Mouse (Mus musculus) forebrain, embryonic 11.5 days (tissue): ENCODE measurements at regions not wholly inside any gene's neighbourhood (a gene's known extent, or its start where the extent isn't known, plus 50 kb on each side); places are given as distances from the start of the nearest gene placed in this dataset.

Experiments
- ATAC-seq: fragments of 200-750 bp; cut with Nextera tagmentation; replicated peaks from 2 replicates; pipeline ENCODE4 v1.8.0; 2017; ENCODE audit warnings: moderate TSS enrichment; ENCODE audit not compliant: low FRiP score
- DNase-seq: peaks from one replicate; pipeline ENCODE4 v3.0.0-alpha.2; 2017; ENCODE audit warnings: low spot score
- H3K27ac ChIP-seq: fragments of 300-500 bp; sonication (generic); 2 replicates; pipeline ENCODE4 v1.5.1; 2014; ENCODE audit warnings: low read depth, low read length
- H3K27me3 ChIP-seq: fragments of 300-500 bp; sonication (generic); 2 replicates; pipeline ENCODE4 v1.6.1; 2014; ENCODE audit warnings: mild to moderate bottlenecking, low read length, mixed read lengths; ENCODE audit not compliant: control insufficient read depth, insufficient read depth
- H3K36me3 ChIP-seq: fragments of 300-500 bp; sonication (generic); 2 replicates; pipeline ENCODE4 v1.6.1; 2014; ENCODE audit warnings: mild to moderate bottlenecking, low read length, moderate library complexity, mixed read lengths; ENCODE audit not compliant: control insufficient read depth, insufficient read depth
- H3K4me1 ChIP-seq: fragments of 300-500 bp; sonication (generic); replicated peaks from 2 replicates; pipeline ENCODE4 v1.6.1; 2014; ENCODE audit warnings: low read length, mixed read lengths; ENCODE audit not compliant: control insufficient read depth, insufficient read depth
- H3K4me2 ChIP-seq: fragments of 300-500 bp; sonication (generic); 2 replicates; pipeline ENCODE4 v1.6.1; 2014; ENCODE audit warnings: low read depth, mild to moderate bottlenecking, low read length, moderate library complexity, mixed read lengths; ENCODE audit not compliant: severe bottlenecking
- H3K4me3 ChIP-seq: fragments of 300-500 bp; sonication (generic); 2 replicates; pipeline ENCODE4 v1.5.1; 2014; ENCODE audit warnings: low read depth, low read length
- H3K9ac ChIP-seq: fragments of 300-500 bp; sonication (generic); 2 replicates; pipeline ENCODE4 v1.6.1; 2014; ENCODE audit warnings: low read length
- H3K9me3 ChIP-seq: fragments of 300-500 bp; sonication (generic); 2 replicates; pipeline ENCODE4 v1.6.1; 2016; ENCODE audit warnings: low read length, mixed read lengths; ENCODE audit not compliant: control insufficient read depth
- WGBS: fragments of 180-500 bp; shearing (Covaris S2); extraction: QIAGEN DNeasy Blood & Tissue Kit; methylation state at CpG from one replicate; pipeline ENCODE4 v1.1.7; 2014; 5-methylcytosine and 5-hydroxymethylcytosine counted together

DNA sequence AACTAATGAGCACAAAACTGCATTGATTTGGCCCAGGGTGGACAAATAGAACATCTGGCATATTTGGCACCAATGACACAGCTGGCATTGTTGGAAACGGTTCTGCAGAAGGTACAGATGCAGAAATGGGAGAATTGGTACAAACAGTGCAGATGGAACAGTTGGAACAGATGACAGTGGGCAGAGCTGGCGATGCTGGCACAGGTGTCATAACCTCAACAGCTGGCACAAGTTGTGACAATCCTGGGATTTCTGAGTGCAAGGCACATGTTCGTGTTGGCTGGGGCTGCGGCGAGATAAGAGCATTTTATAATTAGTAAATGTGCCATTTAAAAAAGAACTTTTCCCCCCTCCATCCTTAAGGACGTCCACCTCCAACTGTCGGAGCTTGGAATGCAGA lies 77.8 kb upstream of the Zbtb18 start:
- Histone ChIP-seq H3K4me3 (no peak overlapping the region), H3K9ac (no peak overlapping the region), H3K27me3 (no peaks in the 10 kb centered on the region), H3K36me3 (no peaks in the 10 kb centered on the region), H3K9me3 (no peaks in the 10 kb centered on the region), H3K4me1 (no peaks in the 10 kb centered on the region), H3K27ac (no peak overlapping the region), H3K4me2 (no peak overlapping the region)
- DNase-seq (no peak), ATAC-seq (no peak)
- 88% methylated on average over 7 of the region's 7 CpGs for WGBS

DNA sequence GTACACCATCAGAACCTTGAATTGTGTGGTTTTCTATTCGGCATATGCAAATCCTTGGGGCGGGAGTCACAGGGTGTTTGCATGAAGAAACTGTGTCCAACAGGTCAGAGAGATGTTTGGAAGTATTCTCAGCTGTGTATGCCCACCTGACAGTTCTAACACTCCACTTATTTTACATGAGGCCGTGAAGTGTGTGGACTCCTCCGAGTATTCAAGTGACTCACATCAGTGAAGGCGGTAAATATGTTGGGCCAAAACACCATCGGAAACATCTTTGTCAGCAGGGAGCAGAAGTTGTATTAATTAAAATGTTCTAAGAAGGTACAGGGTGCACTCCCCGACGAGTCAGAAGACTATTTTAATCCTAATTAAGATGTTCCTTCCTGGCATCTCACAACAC lies 79.8 kb upstream of the Zbtb18 start:
- Histone ChIP-seq H3K27ac (no peak overlapping the region), H3K4me2 (no peak overlapping the region), H3K27me3 (no peaks in the 10 kb centered on the region), H3K4me3 (no peak overlapping the region), H3K4me1 (no peaks in the 10 kb centered on the region), H3K9ac (no peak overlapping the region), H3K9me3 (no peaks in the 10 kb centered on the region), H3K36me3 (no peaks in the 10 kb centered on the region)
- no peak for DNase-seq
- no peak for ATAC-seq
- 90% methylated on average over 8 of the region's 8 CpGs for WGBS

DNA sequence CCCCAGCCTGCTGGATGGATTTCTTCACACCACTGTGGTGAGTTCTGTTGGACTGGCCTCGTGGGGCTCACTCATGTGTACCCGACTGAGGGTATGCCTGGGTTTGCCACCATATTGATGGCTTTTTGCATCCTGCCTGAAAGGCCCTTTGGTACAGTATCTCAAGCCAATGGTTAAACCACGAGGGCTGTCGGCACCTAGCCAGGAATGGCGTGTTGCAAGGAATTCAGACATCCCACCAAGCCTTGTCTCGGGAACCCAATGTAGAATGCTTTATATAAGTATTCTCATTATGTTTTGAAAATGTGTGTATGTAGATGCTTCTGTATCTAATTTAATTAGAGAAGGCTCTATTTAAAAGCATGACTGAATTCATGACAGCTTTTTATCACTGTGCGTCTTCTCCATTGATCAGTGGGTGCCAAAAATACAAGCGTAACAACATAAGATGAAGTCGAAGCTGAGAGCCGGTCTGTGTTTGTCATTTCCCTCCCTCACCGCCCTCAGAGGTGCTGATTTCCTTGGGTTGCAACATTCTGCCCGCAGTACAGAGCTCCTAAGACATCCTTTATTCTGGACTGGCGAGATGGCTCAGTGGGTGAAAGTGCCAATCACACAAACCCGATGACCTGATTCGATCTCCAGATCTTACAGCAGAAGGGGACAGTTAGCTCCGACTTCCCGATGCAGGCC lies 90.5 kb upstream of the Akt3 start:
- 94% methylated on average over 17 of the region's 17 CpGs for WGBS
- Histone ChIP-seq H3K27ac (no peak overlapping the region), H3K27me3 (no peaks in the 10 kb centered on the region), H3K4me2 (no peak overlapping the region), H3K36me3 (no peaks in the 10 kb centered on the region), H3K4me3 (no peak overlapping the region), H3K4me1 (no peaks in the 10 kb centered on the region; the same call in 1 of the 2 replicates), H3K9ac (no peak overlapping the region), H3K9me3 (no peaks in the 10 kb centered on the region)
- no peak for DNase-seq
- no peak for ATAC-seq

DNA sequence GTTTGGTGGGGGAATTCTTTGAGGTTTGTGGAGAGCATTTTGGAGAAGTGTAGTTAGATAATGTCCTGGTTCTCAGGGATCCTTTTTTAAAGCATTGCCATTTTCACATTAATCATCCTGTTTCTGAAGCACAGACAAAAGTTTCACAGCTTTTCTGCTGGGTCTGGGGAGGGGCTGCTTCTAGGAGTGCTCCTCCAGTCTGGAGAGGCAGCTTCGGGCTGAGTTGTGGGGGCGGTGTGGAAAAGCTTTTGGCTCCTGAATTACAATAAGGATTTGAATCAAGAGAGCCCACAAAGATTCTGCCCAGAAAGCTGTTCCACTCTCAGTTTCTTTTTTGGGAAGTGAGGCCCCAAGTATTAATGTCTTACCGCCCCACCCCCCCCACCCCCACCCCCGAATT lies 89.2 kb upstream of the Akt3 start:
- no peaks in the 10 kb centered on the region; the same call in 1 of the 2 replicates for H3K4me1 ChIP-seq
- no peak overlapping the region for H3K9ac ChIP-seq
- no peaks in the 10 kb centered on the region for H3K9me3 ChIP-seq
- H3K27ac ChIP-seq, result no peak overlapping the region
- no peak overlapping the region for H3K4me2 ChIP-seq
- no peak for ATAC-seq
- DNase-seq, result no peak
- H3K4me3 ChIP-seq, result no peak overlapping the region
- 31% methylated on average over 4 of the region's 4 CpGs for WGBS
- H3K27me3 ChIP-seq, result no peaks in the 10 kb centered on the region
- H3K36me3 ChIP-seq, result no peaks in the 10 kb centered on the region

- Histone ChIP-seq H3K4me1 (no peaks in the 10 kb centered on the region; the same call in 1 of the 2 replicates), H3K27ac (no peak overlapping the region), H3K27me3 (no peaks in the 10 kb centered on the region), H3K4me3 (no peak overlapping the region), H3K36me3 (no peaks in the 10 kb centered on the region), H3K9me3 (no peaks in the 10 kb centered on the region), H3K9ac (no peak overlapping the region), H3K4me2 (no peak overlapping the region)
- ATAC-seq, result no peak
- 78% methylated on average over 6 of the region's 6 CpGs for WGBS
- DNase-seq, result no peak
Measured at GRCm38 (mm10) chr1:177346540-177346939, 88.5 kb upstream of the Akt3 start.

DNA sequence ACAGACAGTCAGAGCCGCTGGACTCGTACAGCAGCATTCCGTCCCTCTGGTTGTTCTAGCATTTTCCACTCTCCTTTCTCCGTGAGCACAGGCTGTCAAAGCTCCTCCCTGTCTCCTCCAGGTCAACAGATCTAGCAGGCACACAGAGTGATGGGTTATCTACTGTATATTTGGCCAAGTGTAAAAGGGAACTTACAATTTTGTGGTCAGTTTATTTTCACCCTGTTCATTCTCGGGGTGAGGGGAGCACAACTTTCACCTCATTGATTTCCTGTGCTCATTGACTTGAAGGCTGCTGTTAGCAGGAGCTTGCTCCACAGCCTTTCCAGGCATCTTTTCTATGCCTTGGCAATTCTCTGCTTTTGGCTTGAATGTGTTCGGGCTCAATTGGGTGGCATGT lies 87.5 kb upstream of the Akt3 start:
- Histone ChIP-seq H3K4me2 (no peak overlapping the region), H3K4me1 (no peaks in the 10 kb centered on the region; the same call in 1 of the 2 replicates), H3K9me3 (no peaks in the 10 kb centered on the region), H3K27ac (no peak overlapping the region), H3K36me3 (no peaks in the 10 kb centered on the region), H3K27me3 (no peaks in the 10 kb centered on the region), H3K4me3 (no peak overlapping the region), H3K9ac (no peak overlapping the region)
- no peak for ATAC-seq
- DNase-seq, result no peak
- 89% methylated on average over 6 of the region's 6 CpGs for WGBS

DNA sequence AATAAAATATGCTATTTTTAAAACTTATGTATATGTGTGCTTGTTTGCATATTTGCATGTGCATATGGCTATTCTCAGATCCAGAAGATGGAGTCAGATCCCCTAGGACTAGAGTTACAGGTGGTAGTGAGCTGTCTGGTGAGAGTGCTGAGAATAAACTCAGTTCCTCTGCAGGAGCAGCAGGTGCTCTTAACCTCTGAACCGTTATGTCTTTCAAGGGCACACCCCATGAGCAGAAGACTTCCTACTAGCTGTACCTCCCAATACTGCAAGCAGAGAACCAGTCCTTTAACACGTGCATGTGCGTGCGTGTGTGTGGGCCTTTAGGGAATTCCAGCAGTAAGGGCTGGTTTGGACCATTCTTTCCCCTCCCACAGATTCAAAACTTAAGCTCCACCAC lies 85.9 kb upstream of the Akt3 start:
- no peaks in the 10 kb centered on the region for H3K9me3 ChIP-seq
- H3K9ac ChIP-seq, result no peak overlapping the region
- DNase-seq (no peak), ATAC-seq (no peak)
- H3K4me2 ChIP-seq, result no peak overlapping the region
- no peaks in the 10 kb centered on the region; the same call in 1 of the 2 replicates for H3K4me1 ChIP-seq
- WGBS, result 84% methylated on average over 4 of the region's 4 CpGs
- H3K27ac ChIP-seq, result no peak overlapping the region
- H3K4me3 ChIP-seq, result no peak overlapping the region
- no peaks in the 10 kb centered on the region for H3K27me3 ChIP-seq
- no peaks in the 10 kb centered on the region for H3K36me3 ChIP-seq

DNA sequence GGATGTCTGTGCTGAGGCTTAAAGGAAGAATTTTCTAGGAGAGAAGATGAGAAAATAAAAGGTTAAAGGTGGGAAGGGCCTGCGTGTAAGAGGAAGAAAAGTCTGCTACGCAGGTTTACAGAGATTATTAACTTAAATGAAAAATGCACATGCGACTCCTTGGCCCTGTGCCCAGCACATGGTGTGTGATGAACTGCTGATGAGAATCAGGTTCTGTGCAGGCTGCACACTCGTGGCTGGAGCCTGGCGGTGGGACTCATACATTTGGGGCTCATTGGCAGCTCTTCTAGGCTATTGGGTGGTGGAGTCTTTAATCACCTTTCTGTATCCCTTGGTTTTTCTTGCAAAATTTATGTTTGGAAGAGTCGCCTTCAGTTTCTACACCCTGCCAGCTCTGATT lies 85.1 kb upstream of the Akt3 start:
- Histone ChIP-seq H3K27ac (no peak overlapping the region), H3K4me1 (peaks cover 6% of the 10 kb centered on the region; the same call in 1 of the 2 replicates), H3K27me3 (no peaks in the 10 kb centered on the region), H3K9me3 (no peaks in the 10 kb centered on the region), H3K9ac (no peak overlapping the region), H3K4me2 (no peak overlapping the region), H3K4me3 (no peak overlapping the region), H3K36me3 (no peaks in the 10 kb centered on the region)
- DNase-seq, result no peak
- WGBS, result 64% methylated on average over 6 of the region's 6 CpGs
- no peak for ATAC-seq

GRCm38 (mm10) chr1:177340232-177340631 lies 82.2 kb upstream of the Akt3 start:
- Histone ChIP-seq H3K27me3 (no peaks in the 10 kb centered on the region), H3K4me2 (no peak overlapping the region), H3K9me3 (no peaks in the 10 kb centered on the region), H3K36me3 (no peaks in the 10 kb centered on the region), H3K9ac (no peak overlapping the region), H3K27ac (no peak overlapping the region), H3K4me3 (no peak overlapping the region), H3K4me1 (peaks cover 6% of the 10 kb centered on the region; the same call in 1 of the 2 replicates)
- no peak for ATAC-seq
- no peak for DNase-seq
- 77% methylated on average over 3 of the region's 3 CpGs for WGBS
